Mouse (Mus musculus) splenic B cell, adult 2 months (primary cell): ENCODE results near the gene Lrrfip2.

Experiments
- DNase-seq: peaks from one replicate; pipeline ENCODE4 v3.0.0-alpha.2; 2011; ENCODE audit warnings: low read depth, low spot score
- H3K27me3 ChIP-seq: 2 replicates; pipeline ENCODE4 v1.6.1; 2012; ENCODE audit warnings: mild to moderate bottlenecking, low read length, moderate library complexity, mixed read lengths; ENCODE audit not compliant: control insufficient read depth, poor library complexity, insufficient read depth, severe bottlenecking
- H3K36me3 ChIP-seq: 2 replicates; pipeline ENCODE4 v1.6.1; 2012; ENCODE audit warnings: mild to moderate bottlenecking, low read length, moderate library complexity, mixed read lengths; ENCODE audit not compliant: control insufficient read depth, poor library complexity, insufficient read depth, severe bottlenecking

Gene Lrrfip2

GRCm38 (mm10) chr9:111138161-111138560, 20.8 kb downstream of the Lrrfip2 start:
- Histone ChIP-seq H3K27me3 (no peaks in the 10 kb centered on the region), H3K36me3 (peaks cover 4% of the 10 kb centered on the region)
- no peak for DNase-seq

DNA sequence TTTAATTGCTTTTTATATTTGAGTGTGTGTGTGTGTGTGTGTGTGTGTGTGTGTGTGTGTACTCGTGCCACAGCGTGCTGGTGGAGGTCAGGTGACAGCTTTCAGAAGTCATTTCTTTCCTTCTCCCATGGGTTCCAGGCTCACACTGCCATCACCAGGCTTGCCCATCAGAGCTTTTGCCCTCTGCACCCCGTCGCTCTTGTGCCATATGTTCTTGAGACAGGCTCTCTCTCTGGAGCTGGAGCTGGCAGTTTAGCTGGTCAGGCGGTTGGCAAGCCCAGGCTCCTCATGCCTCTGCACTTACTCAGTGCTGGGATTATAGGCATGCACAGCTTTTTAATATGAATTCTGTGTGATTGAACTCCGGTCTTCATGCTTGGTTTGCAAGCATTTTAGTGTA, 25.3 kb downstream of the Lrrfip2 start:
- Histone ChIP-seq H3K36me3 (peaks cover 4% of the 10 kb centered on the region), H3K27me3 (no peaks in the 10 kb centered on the region)
- DNase-seq, result no peak

DNA sequence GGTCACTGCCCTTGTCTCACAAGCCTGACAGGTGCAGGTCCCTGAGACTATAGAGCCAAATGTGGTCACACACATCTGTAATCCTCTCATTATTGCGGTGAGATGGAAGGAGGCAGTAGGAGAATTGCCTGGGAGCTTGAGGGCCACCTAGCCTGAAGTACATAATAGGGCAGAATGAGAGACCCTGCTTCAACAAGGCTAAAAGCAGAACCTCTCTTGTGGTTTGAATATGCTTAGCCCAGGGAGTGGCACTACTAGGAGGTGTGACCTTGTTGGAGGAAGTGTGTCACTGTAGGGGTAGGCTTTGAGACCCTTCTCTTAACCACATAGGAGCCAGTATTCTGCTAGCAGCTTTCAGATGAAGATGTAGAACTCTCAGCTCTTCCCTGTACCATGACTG, 26.0 kb downstream of the Lrrfip2 start:
- H3K27me3 ChIP-seq, result no peaks in the 10 kb centered on the region
- no peak for DNase-seq
- H3K36me3 ChIP-seq, result peaks cover 4% of the 10 kb centered on the region

- no peak for DNase-seq
- H3K36me3 ChIP-seq, result peaks cover 4% of the 10 kb centered on the region
These were observed 27.3 kb downstream of the Lrrfip2 start for GRCm38 (mm10) chr9:111144711-111145110.

DNA sequence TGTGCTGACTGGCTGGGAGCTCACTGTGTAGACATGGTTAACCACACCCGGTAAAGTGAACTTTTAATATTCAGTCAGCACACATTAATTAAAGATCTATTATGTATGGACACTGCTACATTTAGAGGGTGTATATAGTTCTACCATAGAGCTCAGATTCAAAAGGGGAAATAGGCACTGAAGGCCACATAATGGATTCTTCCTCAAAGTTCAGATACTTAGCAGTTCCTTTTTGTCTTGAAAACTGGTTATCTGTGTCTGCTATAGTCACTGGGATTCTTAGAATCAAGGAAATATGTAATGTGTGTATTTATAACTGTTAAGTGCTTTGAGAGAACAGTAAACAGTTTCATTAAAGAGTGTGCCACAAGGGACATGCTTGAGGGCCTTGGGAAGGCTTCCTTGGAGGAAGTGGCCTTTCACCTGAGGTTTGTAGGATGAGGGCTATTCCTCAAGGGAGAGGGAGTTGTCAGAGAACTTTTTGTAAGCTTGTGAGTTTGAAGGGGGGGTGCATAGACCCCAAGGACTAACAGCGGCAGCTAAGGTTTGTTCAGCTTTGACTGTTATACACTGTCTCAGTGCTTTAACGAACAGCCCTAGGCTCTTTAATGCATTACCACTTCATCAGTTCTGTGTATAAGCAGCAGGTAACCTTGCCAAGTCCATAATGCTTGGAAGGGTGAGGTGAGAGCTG, 28.3 kb downstream of the Lrrfip2 start:
- peaks cover 4% of the 10 kb centered on the region for H3K36me3 ChIP-seq
- DNase-seq, result peak; percentile 12
- H3K27me3 ChIP-seq, result no peaks in the 10 kb centered on the region

More at GRCm38 (mm10) chr9:111144711-111145110, 27.3 kb downstream of the Lrrfip2 start:
- no peaks in the 10 kb centered on the region for H3K27me3 ChIP-seq

- Histone ChIP-seq H3K27me3 (no peaks in the 10 kb centered on the region), H3K36me3 (peaks cover 4% of the 10 kb centered on the region)
- no peak for DNase-seq
These were observed 28.9 kb downstream of the Lrrfip2 start for GRCm38 (mm10) chr9:111146216-111146798.

DNA sequence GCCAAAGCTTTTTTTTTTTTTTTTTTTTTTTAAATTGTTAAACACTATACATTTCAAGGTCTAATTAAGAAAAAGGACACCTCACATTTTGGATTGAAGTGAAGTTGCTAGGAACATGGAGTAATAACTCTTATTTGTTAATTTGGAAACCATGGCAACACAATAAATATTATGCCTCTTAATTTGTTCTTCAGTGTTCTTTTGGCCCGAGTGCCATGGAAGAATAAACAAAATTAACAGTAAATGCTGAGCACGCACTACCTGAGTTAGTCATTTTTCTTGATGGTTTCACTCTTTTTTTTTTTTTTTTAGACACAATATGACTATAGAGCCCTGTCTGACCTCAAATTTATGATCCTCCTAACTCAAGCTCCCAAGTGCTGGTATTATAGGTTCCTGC, 30.6 kb downstream of the Lrrfip2 start:
- Histone ChIP-seq H3K27me3 (no peaks in the 10 kb centered on the region), H3K36me3 (no peaks in the 10 kb centered on the region)
- no peak for DNase-seq

GRCm38 (mm10) chr9:111148414-111148813, 31.0 kb downstream of the Lrrfip2 start:
- no peak for DNase-seq
- no peaks in the 10 kb centered on the region for H3K27me3 ChIP-seq
- no peaks in the 10 kb centered on the region for H3K36me3 ChIP-seq

- no peak for DNase-seq
- Histone ChIP-seq H3K27me3 (no peaks in the 10 kb centered on the region), H3K36me3 (no peaks in the 10 kb centered on the region)
These were observed 32.0 kb downstream of the Lrrfip2 start for GRCm38 (mm10) chr9:111149188-111149945.

DNA sequence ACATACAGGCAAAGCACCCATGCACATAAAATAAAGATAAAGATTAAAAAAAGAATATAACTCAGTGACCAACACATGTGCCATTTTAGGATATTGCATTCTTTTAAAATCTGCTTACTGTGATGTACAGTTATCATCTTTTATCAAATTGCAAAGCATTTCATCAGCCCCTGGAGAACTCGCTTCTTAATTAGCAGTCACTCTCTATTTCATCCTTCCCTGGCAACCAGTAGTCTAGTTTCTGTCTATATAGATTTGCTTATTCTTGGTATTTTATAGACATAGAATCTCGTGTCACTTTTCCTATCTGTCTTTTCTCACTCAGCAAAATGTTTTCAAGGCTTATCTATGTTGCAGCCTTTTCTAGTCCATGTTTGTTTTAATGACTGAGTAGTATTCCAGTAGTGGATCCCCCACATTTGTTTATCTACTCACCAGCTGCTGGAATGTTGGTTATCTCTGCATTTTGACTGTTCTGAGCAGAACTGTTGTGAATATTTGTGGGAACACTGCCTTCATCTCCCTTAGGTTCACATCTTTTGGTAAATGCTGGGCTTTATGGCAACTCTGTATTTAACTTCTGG, 35.0 kb downstream of the Lrrfip2 start:
- no peaks in the 10 kb centered on the region for H3K36me3 ChIP-seq

DNA sequence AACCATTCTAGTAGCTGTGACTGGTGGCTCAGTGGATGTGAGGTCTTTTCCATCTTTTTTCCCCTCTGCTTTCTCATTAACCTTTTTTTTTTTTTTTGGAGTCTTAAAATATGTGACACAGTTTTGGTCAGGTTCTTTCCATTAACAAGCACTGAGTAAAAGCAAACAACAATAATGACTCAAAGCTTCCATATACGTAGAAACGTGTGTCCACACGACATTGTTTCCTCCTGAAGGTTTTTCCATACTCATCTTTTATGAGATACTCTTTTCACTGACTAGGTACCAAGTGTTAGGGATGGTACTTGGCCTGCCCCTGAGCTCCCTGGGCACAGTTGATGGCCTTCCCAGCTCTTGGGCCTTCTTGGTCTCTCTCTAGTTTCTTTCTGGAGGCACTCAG, 35.6 kb downstream of the Lrrfip2 start:
- Histone ChIP-seq H3K27me3 (no peaks in the 10 kb centered on the region), H3K36me3 (no peaks in the 10 kb centered on the region)
- DNase-seq, result no peak

More for the DNA sequence above, 35.0 kb downstream of the Lrrfip2 start:
- no peak for DNase-seq
- H3K27me3 ChIP-seq, result no peaks in the 10 kb centered on the region

- Histone ChIP-seq H3K27me3 (no peaks in the 10 kb centered on the region), H3K36me3 (no peaks in the 10 kb centered on the region)
- no peak for DNase-seq
These were observed 38.5 kb downstream of the Lrrfip2 start for GRCm38 (mm10) chr9:111155764-111156458.

DNA sequence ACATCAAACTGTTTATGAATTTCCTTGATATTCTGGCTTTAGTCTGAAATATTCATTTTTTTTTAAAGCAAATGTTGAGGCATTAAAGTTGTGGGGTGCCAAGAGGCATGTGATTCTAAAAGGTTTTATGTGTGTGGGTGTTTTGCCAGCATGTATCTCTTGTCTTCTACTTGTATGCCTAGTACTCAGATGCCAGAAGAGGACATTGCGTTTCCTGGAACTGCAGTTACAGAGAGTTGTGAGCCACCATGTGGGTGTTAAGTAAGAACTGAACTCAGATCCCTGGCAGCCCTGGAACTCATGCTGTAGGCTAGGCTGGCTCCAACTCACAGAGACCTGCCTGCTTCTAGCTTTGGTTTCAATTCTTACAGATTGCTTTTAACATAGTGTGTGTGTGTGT, 42.2 kb downstream of the Lrrfip2 start:
- Histone ChIP-seq H3K27me3 (no peaks in the 10 kb centered on the region), H3K36me3 (peaks cover 3% of the 10 kb centered on the region; the same call in 1 of the 2 replicates)
- DNase-seq, result no peak

GRCm38 (mm10) chr9:111161213-111161612, 43.8 kb downstream of the Lrrfip2 start:
- no peak for DNase-seq
- peaks cover 3% of the 10 kb centered on the region; the same call in 1 of the 2 replicates for H3K36me3 ChIP-seq
- H3K27me3 ChIP-seq, result no peaks in the 10 kb centered on the region
